8 mouse cellular contexts compared by ENCODE assay signal in genomic region chr19:46524152-46524544, GRCm38 (mm10). TPM values are rescaled to one million over a fixed set of nuclear protein-coding genes. Genes with fewer than 3 reads are reported as not detected.
DNase-seq lines count a peak whose midpoint lies in the region; ATAC-seq and TF ChIP-seq lines count a peak whose summit lies in the region.

No protein-coding gene starts in this region.

- no peak for TF ChIP-seq EP300 in liver, embryonic 14.5 days (IDR thresholded peaks at IDR 0.05; ENCODE audit: low read depth)

- H3K9ac ChIP-seq in forebrain, embryonic 16.5 days (replicated peaks; ENCODE audit: low read depth, low read length) = peak overlapping the region; percentile 33
- no peak overlapping the region for H3K9ac ChIP-seq in liver, embryonic 14.5 days (replicated peaks)

- no peaks in the 10 kb centered on the region for H3K9me3 ChIP-seq in forebrain, embryonic 16.5 days (ENCODE audit: control insufficient read depth, low read length)
- no peaks in the 10 kb centered on the region for H3K9me3 ChIP-seq in liver, embryonic 14.5 days (ENCODE audit: control insufficient read depth, low read length)

- peak overlapping the region; percentile 84 for H3K27ac ChIP-seq in forebrain, embryonic 16.5 days (ENCODE audit: low read length)
- H3K27ac ChIP-seq in liver, embryonic 14.5 days = no peak overlapping the region

- no peaks in the 10 kb centered on the region for H3K79me3 ChIP-seq in C2C12 (ENCODE audit: low read depth)

- H3K79me2 ChIP-seq in C2C12 (ENCODE audit: control insufficient read depth, insufficient read depth) = no peaks in the 10 kb centered on the region

- peak overlapping the region; percentile 50 for H3K4me2 ChIP-seq in forebrain, embryonic 16.5 days (ENCODE audit: low read length)
- peak overlapping the region; percentile 23 for H3K4me2 ChIP-seq in liver, embryonic 14.5 days (ENCODE audit: low read depth)

- intact Hi-C loops in heart, postnatal 25 days (cut with DNase I) = loop anchor here (2.0 kb wide), 1 partner anchor 69 kb away; no protein-coding TSS in a partner anchor

- H3K36me3 ChIP-seq in C2C12 (ENCODE audit: control insufficient read depth, insufficient read depth) = no peaks in the 10 kb centered on the region
- H3K36me3 ChIP-seq in forebrain, embryonic 16.5 days (ENCODE audit: control insufficient read depth, insufficient read depth) = no peaks in the 10 kb centered on the region
- H3K36me3 ChIP-seq in liver, embryonic 14.5 days (replicated peaks; ENCODE audit: control insufficient read depth, insufficient read depth, low read depth) = no peaks in the 10 kb centered on the region

- WGBS in forebrain, embryonic 16.5 days = 10% methylated on average over 6 of the region's 6 CpGs
- WGBS in liver, embryonic 14.5 days (ENCODE audit: insufficient replicate concordance) = 27% methylated on average over 6 of the region's 6 CpGs

- H3K4me1 ChIP-seq in forebrain, embryonic 16.5 days (replicated peaks; ENCODE audit: control insufficient read depth, insufficient read depth, low read length) = peaks cover 62% of the 10 kb centered on the region
- peaks cover 23 to 36% of the 10 kb centered on the region in 2 experiments for H3K4me1 ChIP-seq in liver, embryonic 14.5 days (replicated peaks; ENCODE audit: control insufficient read depth in 2 of 2, insufficient read depth in 2 of 2, low read length in 1 of 2)

- H3ac ChIP-seq in C2C12 (ENCODE audit: control insufficient read depth, insufficient read length, low read depth) = peak overlapping the region; percentile 65

- ATAC-seq in forebrain, embryonic 16.5 days = no peak
- no peak for ATAC-seq in liver, embryonic 14.5 days (ENCODE audit: insufficient read depth)

- H3K27me3 ChIP-seq in C2C12 (ENCODE audit: control insufficient read depth, insufficient read depth, insufficient read length) = no peaks in the 10 kb centered on the region
- H3K27me3 ChIP-seq in forebrain, embryonic 16.5 days (replicated peaks; ENCODE audit: control insufficient read depth, insufficient read depth, low read length) = no peaks in the 10 kb centered on the region
- H3K27me3 ChIP-seq in liver, embryonic 14.5 days (ENCODE audit: control insufficient read depth, insufficient read depth, low read length) = peaks cover 6% of the 10 kb centered on the region; the same call in 1 of the 2 replicates

- peak overlapping the region; percentile 19 for H3K4me3 ChIP-seq in C2C12 (ENCODE audit: insufficient read depth, poor library complexity, severe bottlenecking)
- peak overlapping the region; percentile 24 for H3K4me3 ChIP-seq in forebrain, embryonic 16.5 days (replicated peaks; ENCODE audit: low read length)
- no peak overlapping the region for H3K4me3 ChIP-seq in liver, embryonic 14.5 days (ENCODE audit: insufficient read depth in 1 of 2, low read depth in 2 of 2, low read length in 2 of 2)

- TF ChIP-seq CTCF in C2C12 (IDR thresholded peaks at IDR 0.05; ENCODE audit: control insufficient read depth, insufficient read depth, insufficient read length) = no peak
- TF ChIP-seq CTCF in liver, embryonic 14.5 days (IDR thresholded peaks at IDR 0.05; ENCODE audit: low read depth) = no peak

- peak; percentile 95 for DNase-seq in heart, adult 11 months
- no peak for DNase-seq in heart, postnatal 25 days (ENCODE audit: low spot score)
- DNase-seq in liver, embryonic 14.5 days (ENCODE audit: low read depth in 3 of 3, low spot score in 3 of 3) = no peak
- no peak for DNase-seq in natural killer cell, adult 2 months (ENCODE audit: low spot score in 2 of 2)
- DNase-seq in yolk sac, embryonic 10.5 days (ENCODE audit: low spot score) = no peak
- no peak for DNase-seq in adrenal gland, postnatal 4 days (ENCODE audit: low spot score in 2 of 2)

TF ChIP-seq in C2C12, 6 proteins besides CTCF, POLR2A, EP300 and RAD21:
- TF ChIP-seq USF1 (IDR thresholded peaks at IDR 0.05; ENCODE audit: low read depth) = no peak
- TF ChIP-seq MYOG (IDR thresholded peaks at IDR 0.05; ENCODE audit: control insufficient read depth, extremely low read depth, insufficient read length) = no peak
- no peak for TF ChIP-seq FOSL1 (IDR thresholded peaks at IDR 0.05; ENCODE audit: insufficient read depth, low read length, poor library complexity, severe bottlenecking)
- TF ChIP-seq CEBPB (IDR thresholded peaks at IDR 0.05; ENCODE audit: low read depth) = no peak
- TF ChIP-seq MYOD1 (IDR thresholded peaks at IDR 0.05; ENCODE audit: control insufficient read depth, insufficient read length, low read depth) = no peak
- TF ChIP-seq MAX (IDR thresholded peaks at IDR 0.05) = no peak

RNA-seq across cellular contexts. Expression of gene Trim8, which starts 22.6 kb away (rescaled TPM):
- 10 to 100 TPM; 37.3 to 40.6 TPM for total RNA-seq in heart, postnatal 25 days (2021)
- 26.8 TPM for polyA plus RNA-seq in C2C12 (2012; fragmentation: generic; extraction: Trizol)
- 24.5 and 27.7 TPM in 2 replicates for polyA plus RNA-seq in forebrain, embryonic 16.5 days (2015; fragmentation: Nextera tagmentation; extraction: Ambion mirVana)
- polyA plus RNA-seq in liver, embryonic 14.5 days (2012; rRNA removed) = 7.3 and 7.7 TPM in 2 replicates
- 7.5 and 10.1 TPM in 2 replicates for polyA plus RNA-seq in liver, embryonic 14.5 days (2014; fragmentation: Nextera tagmentation; extraction: Ambion mirVana)
- total RNA-seq in adrenal gland, postnatal 4 days (2021) = 10 to 100 TPM; 60.5 to 70.3 TPM

RNA-seq across cellular contexts. Expression of gene Arl3, which starts 48.9 kb away (rescaled TPM):
- total RNA-seq in heart, postnatal 25 days (2021) = 10 to 100 TPM; 33.2 to 37.0 TPM
- polyA plus RNA-seq in C2C12 (2012; fragmentation: generic; extraction: Trizol) = 81.4 TPM
- polyA plus RNA-seq in forebrain, embryonic 16.5 days (2015; fragmentation: Nextera tagmentation; extraction: Ambion mirVana) = 226 and 246 TPM in 2 replicates
- polyA plus RNA-seq in liver, embryonic 14.5 days (2012; rRNA removed) = 14.7 and 27.6 TPM in 2 replicates
- polyA plus RNA-seq in liver, embryonic 14.5 days (2014; fragmentation: Nextera tagmentation; extraction: Ambion mirVana) = 17.1 and 17.6 TPM in 2 replicates
- total RNA-seq in adrenal gland, postnatal 4 days (2021) = 10 to 100 TPM; 47.2 to 54.9 TPM

RNA-seq across cellular contexts. Expression of gene Sfxn2, which starts 49.0 kb away (rescaled TPM):
- 1 to 10 TPM; 3.1 to 4.2 TPM for total RNA-seq in heart, postnatal 25 days (2021)
- polyA plus RNA-seq in C2C12 (2012; fragmentation: generic; extraction: Trizol) = 1.4 TPM
- polyA plus RNA-seq in forebrain, embryonic 16.5 days (2015; fragmentation: Nextera tagmentation; extraction: Ambion mirVana) = 14.3 and 14.8 TPM in 2 replicates
- polyA plus RNA-seq in liver, embryonic 14.5 days (2012; rRNA removed) = 5.8 and 7.4 TPM in 2 replicates
- polyA plus RNA-seq in liver, embryonic 14.5 days (2014; fragmentation: Nextera tagmentation; extraction: Ambion mirVana) = 15.0 and 15.9 TPM in 2 replicates
- 10 to 100 TPM; 13.1 to 18.4 TPM for total RNA-seq in adrenal gland, postnatal 4 days (2021)

Comparison
In these comparisons a context has a peak if more than half of its experiments do, and no peak if none do; other contexts are left out.
1. H3K4me3 ChIP-seq: peak in C2C12 (single experiment) and forebrain, embryonic 16.5 days (single experiment); none in liver, embryonic 14.5 days (0 of 2).